Mouse (Mus musculus): ENCODE data around the gene Npas3.

Gene Npas3

GRCm38 (mm10) chr12:53983946-53984345 is 735.5 kb downstream of the Npas3 start:
- DNase-seq (ENCODE audit: low read depth, low spot score): no peak

- no peak for DNase-seq (ENCODE audit: low read depth, low spot score)
Observed at GRCm38 (mm10) chr12:53985851-53986842, 737.7 kb downstream of the Npas3 start.

- DNase-seq (ENCODE audit: low read depth, low spot score): peak; percentile 18
Observed at GRCm38 (mm10) chr12:53992411-53992810, 743.9 kb downstream of the Npas3 start.

GRCm38 (mm10) chr12:53995710-53996109 is 747.2 kb downstream of the Npas3 start:
- DNase-seq (ENCODE audit: low read depth, low spot score): no peak

- no peak for DNase-seq (ENCODE audit: low read depth, low spot score)
Observed at GRCm38 (mm10) chr12:53997141-53997540, 748.7 kb downstream of the Npas3 start.

GRCm38 (mm10) chr12:53999647-54000637 is 751.5 kb downstream of the Npas3 start:
- no peak for DNase-seq (ENCODE audit: low read depth, low spot score)

GRCm38 (mm10) chr12:54002496-54002895 is 754.0 kb downstream of the Npas3 start:
- DNase-seq (ENCODE audit: low read depth, low spot score): no peak

- no peak for DNase-seq (ENCODE audit: low read depth, low spot score)
Observed at GRCm38 (mm10) chr12:54004606-54005005, 756.1 kb downstream of the Npas3 start.

- no peak for DNase-seq (ENCODE audit: low read depth, low spot score)
Observed at GRCm38 (mm10) chr12:54005546-54005945, 757.1 kb downstream of the Npas3 start.

GRCm38 (mm10) chr12:54015304-54015703 is 766.8 kb downstream of the Npas3 start:
- DNase-seq (ENCODE audit: low read depth, low spot score): no peak

- no peak for DNase-seq (ENCODE audit: low read depth, low spot score)
Observed at GRCm38 (mm10) chr12:54017949-54018348, 769.5 kb downstream of the Npas3 start.

GRCm38 (mm10) chr12:54019979-54020378 is 771.5 kb downstream of the Npas3 start:
- no peak for DNase-seq (ENCODE audit: low read depth, low spot score)

- no peak for DNase-seq (ENCODE audit: low read depth, low spot score)
Observed at GRCm38 (mm10) chr12:54034666-54035346, 786.3 kb downstream of the Npas3 start.

- no peak for DNase-seq (ENCODE audit: low read depth, low spot score)
Observed at GRCm38 (mm10) chr12:54037602-54038001, 789.1 kb downstream of the Npas3 start.

GRCm38 (mm10) chr12:54042996-54043544 is 794.6 kb downstream of the Npas3 start:
- DNase-seq (ENCODE audit: low read depth, low spot score): no peak

- no peak for DNase-seq (ENCODE audit: low read depth, low spot score)
Observed at GRCm38 (mm10) chr12:54044606-54045334, 796.3 kb downstream of the Npas3 start.

GRCm38 (mm10) chr12:54045360-54045759 is 796.9 kb downstream of the Npas3 start:
- no peak for DNase-seq (ENCODE audit: low read depth, low spot score)

- no peak for DNase-seq (ENCODE audit: low read depth, low spot score)
Observed at GRCm38 (mm10) chr12:54046824-54047223, 798.3 kb downstream of the Npas3 start.

- DNase-seq (ENCODE audit: low read depth, low spot score): no peak
Observed at GRCm38 (mm10) chr12:54048126-54048525, 799.6 kb downstream of the Npas3 start.

GRCm38 (mm10) chr12:54049926-54050325 is 801.4 kb downstream of the Npas3 start:
- no peak for DNase-seq (ENCODE audit: low read depth, low spot score)

Data from CD4-positive helper T cell, adult 2 months (primary cell).